Mouse (Mus musculus): ENCODE data around the gene Pnpla1. TPM values are rescaled to one million over a fixed set of nuclear protein-coding genes. Genes with fewer than 3 reads are reported as not detected.
"Not testable (repeated sequence)": the region's sequence is repeated elsewhere in the genome, so short reads cannot be mapped to it uniquely, and the experiment has no call there.

Gene Pnpla1
- total RNA-seq, 2 experiments from 2014 or later: 0.23 TPM; not detected in 1

DNA sequence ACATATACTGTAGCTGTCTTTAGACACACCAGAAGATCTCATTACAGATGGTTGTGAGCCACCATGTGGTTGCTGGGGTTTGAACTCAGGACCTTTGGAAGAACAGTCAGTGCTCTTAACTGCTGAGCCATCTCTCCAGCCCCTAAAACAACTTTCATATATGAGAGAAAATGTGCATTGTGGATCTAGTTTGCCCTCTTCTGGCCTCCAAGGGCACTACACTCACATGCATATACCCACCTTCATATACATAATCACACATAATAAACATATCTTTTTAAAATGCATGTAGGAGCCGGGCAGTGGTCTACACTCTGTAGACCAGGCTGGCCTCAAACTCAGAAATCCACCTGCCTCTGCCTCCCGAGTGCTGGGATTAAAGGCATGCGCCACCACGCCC is 16.3 kb upstream of the Pnpla1 start:
- not testable (repeated sequence) for DNase-seq

DNA sequence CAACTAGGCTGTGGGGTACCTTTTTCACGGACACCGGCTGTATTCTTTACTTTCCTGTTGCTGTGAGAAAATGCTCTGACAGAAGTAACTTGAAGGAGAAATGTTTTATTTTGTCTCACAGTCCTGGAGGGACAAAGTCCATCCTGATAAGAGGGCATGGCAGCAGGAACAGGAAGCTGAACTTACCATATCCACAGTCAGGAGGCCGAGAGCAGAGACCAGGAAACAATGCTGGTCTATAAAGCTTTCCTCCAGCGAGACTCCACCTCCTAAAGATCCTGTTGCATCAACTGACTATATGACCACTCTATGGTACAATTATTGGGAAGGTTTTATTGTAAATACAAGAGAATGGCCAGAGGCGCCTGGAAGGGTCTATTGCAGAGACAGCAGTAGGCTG is 14.5 kb upstream of the Pnpla1 start:
- no peak for DNase-seq

DNA sequence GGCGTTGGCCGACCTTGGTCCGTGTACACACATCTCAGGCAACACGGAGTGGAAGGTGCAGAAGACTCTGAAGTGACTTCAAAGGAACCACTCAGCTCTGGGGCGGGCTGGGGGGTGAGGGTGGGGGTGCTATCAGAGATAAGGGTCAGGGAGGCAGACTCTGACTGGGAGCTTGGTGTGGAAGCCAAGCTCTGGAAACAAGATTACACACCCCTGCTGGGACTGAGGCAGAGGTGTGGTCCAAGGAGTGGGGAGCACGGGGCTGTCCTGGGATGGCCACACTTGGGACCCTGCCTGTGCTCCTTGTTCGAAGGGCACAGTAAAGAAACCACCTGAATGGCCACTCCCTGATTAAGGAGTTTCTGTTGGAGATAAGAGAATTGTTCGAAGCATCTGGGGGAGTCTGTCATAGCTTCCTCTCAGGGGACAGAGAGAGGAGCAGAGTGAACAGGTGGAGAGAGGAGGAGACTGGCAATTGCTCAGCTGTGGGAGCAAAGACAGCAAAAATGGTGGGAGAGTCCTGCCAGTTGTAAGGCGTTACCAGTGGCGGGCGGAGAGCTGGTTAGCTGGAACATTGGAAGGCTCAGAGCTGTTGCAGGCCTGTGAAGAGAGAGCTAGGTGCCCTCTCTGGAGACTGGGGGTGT is 11.1 kb upstream of the Pnpla1 start:
- no peak for DNase-seq

DNA sequence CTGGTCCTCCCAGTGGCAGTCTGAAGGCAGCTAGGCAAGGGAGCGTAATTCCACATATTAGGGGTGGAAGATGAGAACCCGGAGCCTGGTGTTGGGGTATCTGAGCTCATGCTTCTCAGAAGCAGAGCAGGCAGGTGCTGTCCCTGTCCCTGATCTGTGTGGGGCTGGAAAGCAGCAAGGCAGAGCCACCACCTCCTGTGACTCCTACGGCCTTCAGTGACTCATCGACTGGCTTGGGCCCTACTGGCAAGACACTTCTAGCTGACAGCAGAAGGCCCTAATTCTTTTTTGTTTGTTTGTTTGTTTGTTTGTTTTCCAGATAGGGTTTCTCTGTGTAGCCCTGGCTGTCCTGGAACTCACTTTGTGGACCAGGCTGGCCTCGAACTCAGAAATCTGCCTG is 7.7 kb upstream of the Pnpla1 start:
- DNase-seq: peak; percentile 84 to 90

DNA sequence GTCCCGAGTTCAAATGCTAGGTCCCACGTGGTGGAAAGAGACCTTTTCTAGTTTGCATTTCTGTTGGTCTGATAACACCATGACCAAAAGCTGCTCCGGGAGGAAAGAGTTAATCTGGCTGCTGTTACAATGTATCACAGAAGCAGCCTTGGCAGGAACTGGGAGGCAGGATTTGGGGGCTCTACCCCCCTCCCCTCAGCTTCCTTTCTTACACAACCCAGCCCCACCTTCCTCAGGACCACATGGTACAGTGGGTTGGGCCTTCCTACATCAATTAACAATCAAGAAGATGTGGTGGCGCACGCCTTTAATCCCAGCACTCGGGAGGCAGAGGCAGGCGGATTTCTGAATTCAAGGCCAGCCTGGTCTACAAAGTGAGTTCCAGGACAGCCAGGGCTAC is 3.8 kb upstream of the Pnpla1 start:
- no peak for DNase-seq

DNA sequence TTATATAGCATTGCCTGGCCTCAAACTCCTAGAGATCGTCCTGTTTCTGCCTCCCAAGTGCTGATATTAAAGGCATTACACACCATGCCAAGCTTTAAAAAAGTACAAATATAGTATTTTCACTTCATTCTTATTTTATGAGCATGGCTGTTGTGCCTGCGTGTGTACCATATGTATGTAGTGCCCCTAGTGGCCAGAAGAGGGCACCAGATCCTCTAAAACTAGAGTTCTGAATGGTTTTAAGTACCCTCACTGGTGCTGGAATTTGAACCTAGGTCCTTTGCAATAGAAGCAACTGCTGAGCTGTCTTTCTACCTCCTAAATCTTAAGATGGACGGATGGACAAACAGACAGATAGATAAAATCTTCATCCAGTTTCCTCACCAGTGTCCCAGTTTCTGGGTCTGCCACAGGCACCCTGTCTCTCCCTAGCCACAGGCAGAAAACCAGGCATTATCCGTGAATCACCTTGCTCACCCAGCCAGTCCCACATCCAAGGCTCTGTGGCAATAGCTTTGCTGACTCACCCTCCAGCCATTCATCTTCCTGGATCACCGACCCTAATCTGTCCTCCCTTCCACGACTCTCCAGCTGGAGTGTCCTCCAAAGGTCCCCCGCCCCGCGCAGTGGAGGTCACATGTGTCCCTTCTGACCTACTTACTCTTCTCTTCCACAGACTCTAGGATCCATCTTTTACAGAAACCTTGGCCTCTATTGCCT is 2.9 kb upstream of the Pnpla1 start:
- DNase-seq: peak; percentile 91 to 92

DNA sequence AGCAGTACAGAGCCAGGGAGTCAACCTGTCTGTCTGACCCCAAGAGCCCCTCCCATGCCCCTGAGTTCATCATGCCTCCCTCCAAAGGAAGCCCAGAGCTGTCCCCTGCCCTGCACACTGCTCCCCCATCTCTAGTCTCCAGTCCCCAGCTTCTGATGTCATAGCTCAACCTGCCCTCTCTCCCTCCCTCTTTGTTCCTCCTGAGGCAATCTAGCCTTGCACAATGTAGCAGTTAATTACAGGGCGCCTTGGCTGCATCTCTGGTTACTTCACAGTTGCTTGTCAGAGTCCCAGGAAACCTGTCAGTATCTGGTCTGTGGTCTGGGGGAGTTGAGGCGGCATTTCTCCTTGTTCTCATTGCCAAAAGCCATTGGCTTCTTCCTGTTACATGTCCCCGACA is 2.2 kb upstream of the Pnpla1 start:
- peak; percentile 57 to 68 for DNase-seq

DNA sequence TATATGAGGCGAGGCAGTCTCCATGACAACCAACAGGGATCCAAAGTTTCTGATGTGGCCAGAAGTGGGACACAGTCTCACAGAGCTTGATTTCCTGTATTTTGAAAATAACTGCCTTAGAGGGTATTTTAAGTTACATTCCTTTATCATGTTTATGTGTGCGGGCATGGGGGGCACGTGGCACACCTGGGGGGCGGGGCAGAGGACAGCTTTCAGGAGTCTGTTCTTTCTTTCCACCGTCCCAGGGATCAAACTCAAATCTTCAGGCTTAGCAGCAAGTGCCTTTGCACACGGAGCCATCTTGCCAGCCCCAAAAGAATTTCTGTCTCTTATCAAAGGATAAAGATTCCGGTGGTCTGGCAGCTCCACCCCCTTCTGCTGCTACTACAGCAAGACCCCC is 5.7 kb downstream of the Pnpla1 start:
- DNase-seq: no peak

DNA sequence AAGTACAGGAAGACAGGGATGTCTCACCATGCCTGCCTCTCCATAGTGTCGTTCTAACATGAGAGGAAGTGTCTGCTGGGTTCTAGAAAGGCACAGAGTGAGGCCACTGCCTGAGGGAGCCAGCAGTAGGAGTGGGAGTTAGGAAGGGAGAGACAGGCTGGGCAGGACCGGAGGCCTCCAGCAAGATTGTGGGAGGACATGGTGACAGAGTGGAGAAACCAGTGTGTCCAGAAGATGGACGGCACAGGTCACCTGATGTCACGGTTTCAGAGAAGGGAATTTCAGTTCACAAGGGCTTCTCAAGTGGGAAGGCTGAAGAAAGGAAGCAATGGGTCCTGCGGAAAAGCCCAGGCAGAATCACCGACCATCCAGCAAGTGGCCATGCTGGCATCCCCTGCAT is 6.3 kb downstream of the Pnpla1 start:
- no peak for DNase-seq

DNA sequence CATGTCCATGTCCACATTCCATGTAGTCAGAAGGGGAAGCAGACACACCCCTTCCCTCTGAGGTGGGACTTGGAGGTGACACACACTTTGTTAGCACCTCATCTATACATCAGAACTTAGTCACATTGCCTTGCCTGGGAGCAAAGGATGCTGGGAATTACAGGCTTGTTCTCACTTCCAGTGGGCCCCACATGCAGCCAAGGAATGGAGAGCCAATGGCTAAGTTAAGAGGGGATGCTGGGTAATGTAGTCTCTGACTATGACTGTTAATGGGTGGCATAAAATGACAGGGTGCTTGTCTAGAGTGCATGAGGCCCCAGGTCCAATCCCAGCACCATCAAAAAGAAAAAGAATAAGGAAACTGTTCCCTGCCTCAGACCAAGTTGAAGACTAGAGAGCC is 8.7 kb downstream of the Pnpla1 start:
- DNase-seq: no peak

DNA sequence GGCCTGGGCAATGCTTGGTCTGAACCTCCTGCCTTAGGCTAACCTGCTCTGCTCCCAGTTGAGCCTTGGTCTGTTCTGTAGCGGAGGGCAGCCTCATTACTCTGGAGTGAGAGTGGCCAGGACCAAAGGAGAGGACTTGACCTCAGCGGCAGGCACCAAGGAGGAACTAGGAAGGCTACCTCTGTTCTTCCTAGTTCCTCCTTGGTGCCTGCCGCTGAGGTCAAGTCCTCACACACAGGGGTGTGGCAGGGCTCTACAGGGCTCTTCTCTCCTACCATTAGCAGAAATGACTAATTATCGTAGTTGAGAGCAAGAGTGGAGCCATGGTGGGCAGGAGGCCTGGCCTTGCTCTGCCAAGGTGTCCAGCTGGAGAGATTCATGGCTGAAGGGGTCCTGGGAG is 9.2 kb downstream of the Pnpla1 start:
- DNase-seq: no peak

DNA sequence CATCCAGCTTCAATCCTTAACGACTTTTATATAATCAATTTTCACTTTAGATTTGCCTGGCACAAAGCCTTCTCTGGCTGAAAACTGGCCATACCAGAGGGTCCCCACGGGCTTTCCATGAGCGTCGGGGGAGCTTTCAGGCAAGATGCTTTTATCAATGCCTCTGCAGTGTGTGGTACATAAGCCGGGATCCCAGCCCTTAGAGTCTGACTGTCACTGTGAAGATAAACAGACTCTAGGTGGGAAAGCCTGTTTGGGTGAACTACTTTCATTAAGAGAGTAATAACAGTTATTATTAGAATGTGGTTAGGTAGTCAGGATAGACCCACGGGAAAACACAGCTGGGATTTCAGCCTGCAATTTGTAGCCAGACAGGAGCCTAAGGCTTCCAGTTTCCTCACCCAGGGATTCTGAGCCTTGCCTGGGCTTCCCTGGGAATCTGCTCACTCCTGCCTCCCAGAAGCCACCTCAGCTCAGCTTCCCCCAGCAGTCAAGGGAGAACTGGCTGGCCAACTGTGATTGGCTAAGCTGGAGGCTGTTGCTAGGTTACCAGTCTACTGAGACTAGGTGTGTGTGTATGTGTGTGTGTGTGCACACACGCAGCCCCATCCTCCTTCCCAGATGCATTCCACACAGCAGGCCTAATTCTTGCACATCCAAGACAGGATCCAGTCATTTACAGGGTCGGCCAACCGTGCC is 11.3 kb downstream of the Pnpla1 start:
- DNase-seq: no peak

DNA sequence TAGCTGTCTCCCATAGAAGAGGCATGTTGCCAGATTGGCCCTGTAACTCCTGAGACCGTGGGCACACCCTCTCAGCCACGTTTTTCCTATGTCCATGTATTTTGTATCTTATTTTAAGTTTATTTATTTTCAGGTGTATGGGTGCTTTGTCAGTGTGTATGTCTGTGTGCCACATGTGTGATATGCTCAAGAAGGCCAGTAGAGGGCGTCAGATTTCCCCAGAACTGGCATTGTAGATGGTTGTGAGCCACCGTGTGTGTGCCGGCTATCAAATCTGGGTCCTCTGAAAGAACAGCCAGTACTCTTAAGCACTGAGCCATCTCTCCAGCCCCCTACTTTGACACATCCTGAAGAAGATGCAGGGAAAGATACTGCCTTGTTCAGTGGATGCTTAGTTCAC is 12.2 kb downstream of the Pnpla1 start:
- DNase-seq: no peak

DNA sequence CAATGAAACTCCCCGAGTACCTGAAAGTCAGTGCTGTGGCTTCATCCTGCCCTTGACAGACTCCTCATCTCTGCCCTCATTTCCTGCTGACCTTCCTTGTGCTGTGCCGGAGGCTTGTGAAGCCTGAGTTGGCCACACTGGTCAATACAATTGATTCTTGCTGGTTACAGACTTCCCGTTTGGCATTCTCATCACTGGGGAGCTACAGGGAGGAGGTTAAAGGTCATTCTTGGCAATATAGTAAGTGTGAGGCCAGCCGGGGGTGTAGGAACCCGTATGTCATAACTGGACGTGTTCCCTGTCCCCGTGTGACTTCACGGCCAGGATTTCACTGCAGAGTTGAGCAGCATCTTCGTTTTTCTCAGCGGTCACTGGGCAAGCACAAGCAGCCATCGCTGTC is 13.6 kb downstream of the Pnpla1 start:
- DNase-seq: no peak

DNA sequence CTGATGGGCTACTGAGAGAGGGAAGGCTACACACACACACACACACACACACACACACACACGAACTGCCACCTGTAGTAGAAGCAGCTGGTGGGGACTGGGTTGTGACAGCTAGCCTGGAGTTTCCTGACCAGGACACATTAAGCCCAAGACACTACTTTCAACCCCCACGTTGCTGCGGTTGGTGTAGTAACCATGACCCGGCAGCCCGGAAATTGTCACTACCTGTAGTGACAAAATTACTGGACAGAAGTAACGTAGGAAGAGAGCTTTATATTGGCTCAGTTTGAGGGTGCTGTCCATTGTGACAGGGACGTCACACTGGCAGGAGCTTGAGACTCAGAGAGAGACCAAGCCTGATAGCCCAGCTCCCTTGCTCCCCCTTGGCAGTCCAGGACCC is 14.1 kb downstream of the Pnpla1 start:
- no peak for DNase-seq

DNA sequence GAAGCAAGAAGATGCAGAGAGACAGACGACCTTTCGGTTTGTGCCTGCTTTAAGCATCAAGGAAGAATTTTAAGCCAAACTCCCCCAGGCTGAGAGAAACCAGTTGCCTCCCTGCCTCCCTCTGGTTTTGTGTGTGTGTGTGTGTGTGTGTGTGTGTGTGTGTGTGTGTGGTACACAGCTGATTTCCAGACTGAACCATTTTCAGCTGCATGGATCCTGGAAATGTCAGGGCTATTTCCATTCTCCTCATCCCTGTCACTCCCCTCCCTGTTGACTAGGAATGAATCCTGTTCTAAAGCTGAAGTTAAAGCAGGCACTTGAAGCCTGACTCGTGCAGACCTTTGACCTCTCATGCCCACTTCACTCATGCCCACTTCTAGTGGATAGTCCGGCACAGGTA is 16.0 kb downstream of the Pnpla1 start:
- DNase-seq: no peak

DNA sequence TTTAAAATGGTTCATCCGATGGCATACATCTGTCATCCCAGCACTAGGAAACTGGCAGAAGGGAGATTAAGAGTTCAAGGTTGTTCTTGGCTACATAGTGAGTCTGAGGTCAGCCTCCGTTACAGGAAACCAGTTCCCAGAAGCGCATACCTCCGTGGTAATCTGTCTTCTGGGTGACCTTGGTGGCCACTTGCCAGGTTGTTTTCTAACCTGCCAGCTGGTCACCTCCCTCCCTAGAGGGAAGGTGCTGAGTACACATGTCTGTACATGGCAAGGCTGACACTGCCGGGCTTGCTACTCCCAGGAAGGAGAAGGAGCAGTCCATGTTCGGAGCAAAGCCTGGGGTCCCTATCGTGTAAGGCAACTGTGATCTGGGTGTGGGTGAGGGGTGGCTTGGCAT is 16.6 kb downstream of the Pnpla1 start:
- peak; percentile 81 to 87 for DNase-seq

DNA sequence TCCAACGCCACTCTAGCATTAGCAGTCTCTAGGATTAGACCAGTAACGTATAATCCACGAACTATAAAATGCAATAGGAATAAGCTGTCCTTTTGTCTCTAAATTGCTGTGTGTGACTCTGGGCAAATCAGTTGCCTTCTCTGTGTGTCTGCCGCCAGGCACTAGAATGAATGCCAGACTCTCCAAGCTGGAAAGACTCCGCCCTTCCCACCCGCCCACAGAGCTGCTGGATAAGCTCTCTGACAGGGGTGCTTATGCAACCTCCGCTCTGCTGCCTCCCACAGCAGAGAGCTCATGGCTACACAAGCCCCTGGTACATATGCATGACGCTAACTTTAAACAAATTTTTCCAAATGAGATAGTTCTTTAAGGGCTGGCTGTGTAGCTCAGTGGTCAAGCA is 17.1 kb downstream of the Pnpla1 start:
- peak; percentile 73 to 80 for DNase-seq

DNA sequence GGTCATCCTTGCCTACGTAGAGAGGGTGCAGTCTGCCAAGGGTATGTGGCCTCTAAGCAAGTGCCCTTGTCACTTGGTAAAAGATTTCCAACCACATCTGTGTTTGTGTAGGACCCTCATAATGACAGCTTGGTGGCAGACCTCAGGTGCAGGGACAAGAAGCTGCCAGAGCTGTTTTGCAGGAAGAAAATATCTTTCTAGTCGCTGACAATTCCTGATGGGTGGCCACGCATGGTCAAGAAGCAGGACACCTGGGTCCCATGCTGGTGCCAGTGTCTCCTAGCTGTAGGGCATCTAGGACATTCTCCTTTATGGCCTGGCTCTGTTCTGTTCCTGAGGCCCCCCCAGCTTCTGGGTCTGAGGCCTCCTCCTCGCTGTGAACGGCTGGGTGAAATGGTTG is 18.1 kb downstream of the Pnpla1 start:
- no peak for DNase-seq

DNA sequence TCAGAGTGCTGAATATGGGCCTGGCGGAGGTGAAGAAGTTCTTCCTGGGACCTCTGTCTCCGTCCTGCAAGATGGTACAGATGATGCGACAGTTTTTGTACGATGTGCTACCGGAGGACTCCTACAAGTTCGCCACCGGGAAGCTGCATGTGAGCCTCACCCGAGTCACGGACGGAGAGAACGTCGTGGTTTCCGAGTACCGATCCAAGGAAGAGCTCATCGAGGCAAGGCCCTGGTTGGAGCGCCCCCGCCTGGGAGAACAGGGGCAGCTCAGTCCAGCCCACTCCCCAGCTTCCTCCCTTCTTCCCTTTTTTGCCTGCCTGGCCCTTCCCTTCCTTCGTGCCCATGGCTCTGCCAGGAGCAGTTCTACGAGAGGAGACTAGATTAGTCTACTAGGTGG is 18.6 kb downstream of the Pnpla1 start:
- DNase-seq: peak in 1 of 2 experiments; percentile 26

DNA sequence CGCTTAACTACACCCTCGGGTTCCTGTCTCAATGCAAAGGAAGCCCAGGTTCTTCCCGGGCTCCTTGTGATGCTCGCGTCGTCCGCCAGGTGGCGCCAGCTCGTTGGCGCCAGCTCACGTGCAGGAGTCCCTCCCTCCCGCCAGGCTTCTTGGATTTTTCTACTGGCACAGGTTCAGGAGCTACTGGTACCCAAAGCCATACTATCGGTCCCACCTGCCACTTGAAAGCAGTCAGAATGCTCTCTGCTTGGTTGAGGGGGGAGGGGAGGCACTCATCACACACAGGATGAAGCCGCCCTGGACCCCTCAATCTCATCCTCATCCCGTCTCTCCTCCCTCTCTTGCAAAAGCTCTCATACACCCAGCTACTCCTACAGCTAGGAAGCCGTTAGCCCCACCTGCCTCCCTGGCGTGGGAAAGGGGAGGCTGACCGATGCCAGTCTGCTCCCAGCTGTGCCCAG is 21.8 kb downstream of the Pnpla1 start:
- peak; percentile 76 to 84 for DNase-seq

DNA sequence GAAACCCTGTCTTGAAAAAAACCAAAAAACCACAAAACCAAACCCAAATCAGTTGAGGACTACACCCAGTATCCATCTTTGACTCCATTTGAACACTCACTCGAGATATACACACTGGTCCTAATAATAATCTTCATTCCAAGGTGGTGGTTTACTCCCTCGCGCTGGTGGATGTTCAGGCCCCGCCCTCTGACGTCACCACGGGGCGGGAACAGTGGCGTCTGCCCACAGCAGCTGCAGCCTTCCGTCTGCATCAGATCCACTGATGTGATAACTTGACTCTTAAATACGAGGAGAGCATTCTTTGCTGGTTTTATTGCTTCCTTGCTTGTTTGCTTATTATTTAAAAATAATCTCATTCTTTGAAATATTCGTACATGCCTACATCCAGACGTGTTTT is 24.1 kb downstream of the Pnpla1 start:
- peak; percentile 81 to 90 for DNase-seq

DNA sequence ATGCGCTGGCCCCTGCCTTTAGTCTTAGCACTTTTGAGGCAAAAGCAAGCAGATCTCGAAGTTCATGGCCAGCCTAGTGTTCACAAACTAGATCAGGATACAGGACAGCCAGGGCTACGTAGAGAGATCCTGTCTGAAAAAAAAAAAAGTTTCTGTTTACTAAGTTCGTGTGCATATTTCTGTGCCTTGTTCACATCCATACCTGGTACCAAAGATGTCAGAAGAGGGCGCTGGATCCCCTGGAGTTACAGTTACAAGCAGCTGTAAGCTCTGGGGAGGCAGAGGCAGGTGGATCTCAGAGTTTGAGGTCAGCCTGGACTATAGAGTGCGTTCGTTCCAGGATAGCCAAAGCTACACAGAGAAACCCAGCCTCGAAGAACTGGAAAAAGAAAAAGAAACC is 24.6 kb downstream of the Pnpla1 start:
- DNase-seq: peak in 1 of 2 experiments; percentile 30

Measured in adrenal gland, postnatal 36 days (tissue).